Mouse (Mus musculus) adrenal gland, postnatal 4 days (tissue): ENCODE measurements around the gene Npsr1. TPM values are rescaled to one million over a fixed set of nuclear protein-coding genes. Genes with fewer than 3 reads are reported as not detected.

Experiments
- DNase-seq, 2 experiments: peaks; one replicate each; pipeline ENCODE4 v3.0.0; 2021 to 2022; ENCODE audit warnings: low spot score in 2 of 2, mixed read lengths in 2 of 2
- long read RNA-seq, 2 experiments: library from polyadenylated mRNA; stranded (forward); transcript quantifications; one replicate each; pipeline ENCODE4 v2.0.0; 2021
- total RNA-seq, 2 experiments: library from RNA; stranded (reverse); gene quantifications; 2 replicates each; pipeline ENCODE4 v1.2.3; 2021

Npsr1 gene
- not detected for total RNA-seq
- long read RNA-seq, experiment 1, result 0 reads
- long read RNA-seq, experiment 2, result 0 reads

DNA sequence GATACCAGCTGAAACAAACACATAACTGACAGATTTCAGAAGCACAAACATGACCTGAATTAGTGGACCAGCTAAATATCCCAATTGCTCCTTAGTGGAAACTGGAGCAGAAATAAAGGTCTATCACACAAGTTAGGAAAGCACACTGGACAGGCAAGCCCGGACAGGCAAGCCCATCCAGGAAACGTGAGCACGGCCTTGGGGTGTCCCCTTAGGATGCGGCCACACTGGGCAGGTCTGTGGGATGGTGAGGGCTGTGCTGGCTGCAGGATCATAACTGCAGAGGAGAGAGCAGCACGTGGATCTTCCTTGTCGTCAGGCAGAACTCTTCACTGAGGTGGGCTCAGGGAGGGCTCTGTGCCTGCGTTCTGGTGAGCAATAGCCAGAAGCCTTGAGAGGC, at the start of gene Npsr1:
Gene Npsr1, plus strand, starts transcription at position 301 of the 400 bp plus-strand sequence.
- no peak for DNase-seq

DNA sequence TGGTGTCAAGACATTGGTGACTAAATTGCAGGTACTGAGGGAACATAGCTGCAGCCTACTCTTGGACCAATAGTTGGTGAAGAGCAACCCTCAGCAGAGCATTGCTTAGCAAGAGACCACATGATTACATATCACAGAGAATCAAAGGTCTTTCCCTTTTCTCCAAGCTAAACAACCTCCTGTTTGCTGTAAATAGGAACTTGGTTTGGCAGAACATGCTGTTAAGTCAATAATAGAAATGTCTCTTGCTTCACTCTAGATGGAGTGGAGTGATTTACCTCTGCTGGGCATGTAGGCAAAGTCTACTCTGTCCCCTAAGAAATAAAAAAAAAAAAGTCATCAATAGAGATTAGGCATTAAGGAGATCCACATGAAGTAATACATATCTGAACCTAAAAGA, 46.3 kb upstream of the Npsr1 start:
- DNase-seq, result no peak

DNA sequence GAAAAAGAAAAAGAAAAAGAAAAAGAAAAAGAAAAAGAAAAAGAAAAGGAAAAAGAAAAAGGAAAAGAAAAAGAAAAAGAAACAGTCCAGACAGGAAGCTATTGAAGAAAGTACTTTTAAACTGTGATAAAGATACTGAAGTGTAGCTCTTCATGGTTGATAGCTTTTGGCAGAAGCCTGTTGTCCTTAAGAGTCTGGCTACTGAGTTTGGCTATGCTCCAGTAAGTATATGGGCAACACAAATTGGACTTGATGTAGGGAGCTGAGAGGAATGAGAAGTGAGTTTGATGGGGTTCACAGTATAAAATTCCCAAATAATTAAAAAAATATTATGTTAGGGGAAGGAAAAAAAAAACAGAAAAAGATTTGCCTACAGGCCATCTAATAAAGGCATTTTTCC, 34.5 kb upstream of the Npsr1 start:
- no peak for DNase-seq

DNA sequence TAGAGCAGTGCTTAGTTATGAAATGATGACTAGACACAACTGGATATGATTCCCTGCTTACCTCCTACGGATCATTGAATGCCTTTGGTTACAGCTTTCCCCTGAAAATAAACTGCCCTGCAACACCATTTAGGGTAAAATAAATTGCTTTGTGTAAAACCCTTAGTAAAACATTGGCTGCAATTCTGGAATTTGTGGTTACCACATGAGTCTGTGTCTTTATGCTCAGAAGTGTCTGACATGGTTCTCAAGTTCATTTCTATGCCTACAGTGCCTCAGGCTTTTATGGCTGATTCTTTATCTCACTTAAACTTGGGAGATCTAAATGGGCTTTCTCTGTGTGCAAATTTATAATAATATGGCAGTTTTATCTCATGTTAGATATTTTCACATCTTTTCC, 26.1 kb upstream of the Npsr1 start:
- no peak for DNase-seq

DNA sequence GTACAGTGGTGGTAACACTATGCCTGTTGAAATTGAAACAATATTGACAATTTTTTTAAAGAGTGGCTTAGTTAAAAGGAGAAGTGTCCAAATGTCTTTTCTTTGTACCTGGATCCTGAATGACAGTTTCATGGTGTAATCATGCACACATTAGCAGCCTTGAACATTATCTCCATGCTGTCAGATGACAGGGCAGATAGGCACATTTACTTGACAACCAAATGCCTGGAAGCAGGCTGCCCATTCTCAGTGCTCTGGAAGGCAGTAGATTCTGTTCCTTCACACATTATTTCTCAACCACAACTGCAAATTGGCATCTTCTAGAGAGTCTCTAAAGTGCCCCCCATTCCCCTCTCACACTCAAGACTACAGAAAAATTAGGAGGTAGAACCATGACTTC, 20.2 kb upstream of the Npsr1 start:
- no peak for DNase-seq

DNA sequence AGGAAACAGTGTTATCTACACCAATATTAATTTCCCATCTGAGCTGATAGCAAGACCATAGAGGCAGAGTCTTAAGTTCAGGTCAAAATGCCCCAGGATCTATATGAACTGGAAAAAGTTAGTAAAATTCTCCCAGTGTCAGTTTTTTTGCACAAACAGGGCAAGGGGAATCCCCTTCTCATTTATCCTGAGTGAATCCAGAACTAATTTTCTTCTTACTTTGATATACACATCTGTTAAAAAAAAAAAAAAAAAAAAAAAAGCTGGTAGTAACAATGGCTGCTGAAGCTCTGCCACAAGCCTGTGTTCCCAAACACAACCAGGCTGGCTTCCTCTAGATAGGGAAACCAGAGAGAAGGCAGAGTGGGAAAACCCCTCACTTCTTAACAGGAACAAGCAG, 5.9 kb upstream of the Npsr1 start:
- no peak for DNase-seq

DNA sequence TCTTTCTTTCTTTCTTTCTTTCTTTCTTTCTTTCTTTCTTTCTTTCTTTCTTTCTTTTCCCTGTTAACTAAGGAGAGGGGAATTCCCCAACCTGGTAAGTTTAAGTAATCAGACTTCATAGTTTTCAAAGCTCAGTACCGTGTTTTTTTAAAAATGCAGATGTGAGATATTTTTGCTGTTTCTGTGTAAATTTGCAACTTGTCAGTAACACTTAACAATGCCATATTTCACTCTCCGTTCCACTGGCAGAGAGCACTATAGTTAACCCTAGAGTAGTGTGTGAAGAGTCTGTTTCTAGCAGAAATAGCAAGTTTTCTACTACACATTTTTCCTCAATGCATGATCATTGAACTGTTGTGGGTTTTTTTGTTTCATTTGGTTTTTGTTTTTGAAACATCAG, 730 bp downstream of the Npsr1 start:
- no peak for DNase-seq

DNA sequence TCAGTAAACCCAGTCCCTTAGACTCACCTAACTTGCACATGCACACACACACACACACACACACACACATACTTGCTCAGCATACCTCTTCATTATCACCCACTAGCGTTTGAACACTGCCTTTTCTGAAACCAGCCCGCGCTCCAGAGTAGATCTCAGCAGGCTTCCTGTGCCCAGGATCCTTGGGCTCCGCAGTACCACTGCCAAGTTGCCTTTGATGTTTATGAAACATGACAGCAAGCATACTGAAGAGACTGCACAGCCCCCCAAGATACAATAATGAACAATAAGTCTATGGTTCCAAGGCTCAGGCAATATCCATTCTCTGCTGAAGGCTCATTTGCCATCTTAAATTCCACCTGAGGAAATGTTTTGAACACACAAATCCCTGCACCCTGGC, 1.8 kb downstream of the Npsr1 start:
- DNase-seq, result no peak

DNA sequence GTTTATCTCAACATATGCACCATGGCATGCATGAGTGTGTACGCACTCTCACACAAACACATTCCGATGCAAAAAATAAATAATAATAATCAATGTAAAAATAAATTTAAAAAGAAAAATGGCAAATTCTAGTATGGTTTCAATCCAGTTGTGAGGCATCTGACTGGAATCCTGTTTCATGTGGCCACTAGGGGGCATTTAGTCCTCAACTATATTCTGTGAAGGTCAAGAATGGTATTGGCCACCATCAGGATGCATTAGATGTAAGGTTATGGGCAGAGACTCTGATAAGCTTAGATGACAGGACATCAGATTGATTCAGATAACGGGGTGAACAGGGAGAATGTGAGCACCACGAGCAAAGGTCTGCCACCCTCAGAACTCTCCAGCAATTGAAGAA, 21.6 kb downstream of the Npsr1 start:
- no peak for DNase-seq

DNA sequence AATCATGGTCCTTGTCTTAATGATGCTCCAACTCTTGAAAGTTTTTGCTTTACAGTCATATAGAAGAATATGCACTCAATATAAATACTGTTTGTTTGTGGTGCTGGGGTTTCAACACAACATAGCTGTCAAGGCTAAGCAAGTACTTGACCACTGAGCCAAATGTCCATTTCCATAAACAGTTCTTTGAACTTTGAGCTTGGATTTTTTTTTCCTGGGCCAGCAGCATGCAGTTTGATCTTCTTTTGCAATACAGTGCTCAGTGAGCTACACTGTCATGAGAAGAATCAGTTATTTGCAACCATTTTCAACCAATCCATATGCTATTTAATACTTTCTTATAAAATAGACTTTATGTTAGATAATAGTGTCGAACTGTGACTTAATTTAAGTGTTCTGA, 35.3 kb downstream of the Npsr1 start:
- no peak for DNase-seq

DNA sequence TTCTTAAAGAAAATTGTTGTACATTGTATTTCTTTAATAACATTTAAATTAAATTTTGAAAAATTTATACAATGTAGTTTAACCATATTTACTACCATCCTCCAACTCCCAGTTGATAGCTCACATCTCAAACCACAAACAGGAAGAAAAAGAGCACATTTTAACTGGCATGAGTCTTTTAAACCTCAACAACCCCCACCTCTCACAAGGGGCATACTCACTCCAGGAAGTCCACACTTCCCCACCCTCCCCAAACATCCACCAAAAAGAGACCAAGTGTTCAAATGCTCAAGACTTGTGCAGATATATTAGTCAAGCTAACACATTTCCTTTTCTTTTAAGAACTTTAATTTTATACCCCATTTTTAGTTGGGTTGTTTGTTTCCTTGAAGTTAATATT, 38.6 kb downstream of the Npsr1 start:
- no peak for DNase-seq

DNA sequence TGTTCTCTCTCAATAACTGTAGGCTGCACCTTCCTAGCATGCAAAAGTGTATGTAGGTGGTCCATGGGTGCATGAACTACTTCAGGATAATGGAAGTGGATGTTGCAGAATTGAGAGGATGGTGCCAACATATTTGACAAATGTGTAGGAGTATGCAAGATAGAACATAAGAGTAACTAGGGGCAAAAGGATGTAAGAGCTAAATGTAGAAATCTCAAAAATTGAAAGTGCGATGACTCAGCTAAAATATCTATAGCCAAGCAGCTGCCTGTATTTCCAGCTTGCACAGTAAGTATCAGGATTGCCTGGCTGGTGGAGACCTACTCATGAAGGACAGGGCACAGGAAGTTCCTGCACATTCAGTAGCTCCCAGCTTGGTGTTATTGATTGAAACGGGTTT, 46.5 kb downstream of the Npsr1 start:
- no peak for DNase-seq

DNA sequence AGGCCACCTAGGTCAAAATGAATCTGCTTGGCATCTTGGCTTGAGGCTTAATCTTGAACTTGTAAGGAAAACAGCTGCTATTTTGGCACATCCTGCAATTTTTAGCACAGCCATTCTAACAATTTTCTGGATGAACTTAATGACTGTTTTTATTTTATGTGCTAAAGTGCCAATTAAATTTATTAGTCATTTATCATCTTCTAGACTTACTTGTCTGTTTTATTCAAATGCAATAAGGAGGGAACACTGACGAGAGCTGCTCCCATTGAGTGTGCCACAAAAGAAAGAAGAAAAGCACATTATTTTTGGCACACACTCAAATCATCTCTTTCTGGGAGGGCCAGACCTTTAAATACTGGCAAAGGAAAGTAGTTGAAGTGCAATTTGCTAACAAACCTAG, 59.4 kb downstream of the Npsr1 start:
- no peak for DNase-seq

DNA sequence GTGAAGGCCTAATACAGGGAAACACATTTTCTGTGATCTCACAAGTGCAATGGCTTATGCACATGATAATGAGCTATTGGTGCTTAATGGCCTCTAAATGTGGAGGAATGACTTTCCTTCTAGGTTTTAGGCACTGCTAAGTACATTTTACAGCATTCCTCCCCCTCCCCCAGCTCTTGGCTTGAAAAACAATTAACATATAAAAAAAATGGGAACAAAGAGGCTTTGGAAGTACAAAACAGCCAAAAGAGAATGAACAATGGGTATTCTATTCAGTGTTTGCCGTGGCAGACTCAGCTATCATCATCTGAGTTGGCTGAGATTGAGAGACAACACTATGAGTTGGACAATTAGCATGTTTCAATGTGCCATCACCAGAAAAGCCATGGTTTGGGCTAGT, 62.6 kb downstream of the Npsr1 start:
- DNase-seq, result no peak

DNA sequence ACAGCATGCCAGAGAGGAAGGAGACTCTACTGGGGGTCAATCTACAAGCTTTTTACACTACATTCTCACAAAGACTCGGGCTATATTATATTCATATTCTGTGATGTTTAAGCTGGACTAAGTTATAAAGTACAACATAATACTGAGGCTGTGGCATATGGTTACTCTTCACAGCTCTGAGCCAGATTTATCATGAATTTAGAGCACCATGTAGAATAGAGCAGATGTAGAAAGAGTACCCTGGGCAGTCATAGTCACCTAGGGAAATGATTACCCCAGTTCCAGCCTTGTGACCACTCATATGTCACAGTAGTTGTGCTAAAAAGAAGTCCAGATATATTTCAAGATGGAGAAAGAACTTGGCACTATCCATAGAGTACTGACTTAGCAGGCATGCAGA, 70.7 kb downstream of the Npsr1 start:
- DNase-seq, result no peak

DNA sequence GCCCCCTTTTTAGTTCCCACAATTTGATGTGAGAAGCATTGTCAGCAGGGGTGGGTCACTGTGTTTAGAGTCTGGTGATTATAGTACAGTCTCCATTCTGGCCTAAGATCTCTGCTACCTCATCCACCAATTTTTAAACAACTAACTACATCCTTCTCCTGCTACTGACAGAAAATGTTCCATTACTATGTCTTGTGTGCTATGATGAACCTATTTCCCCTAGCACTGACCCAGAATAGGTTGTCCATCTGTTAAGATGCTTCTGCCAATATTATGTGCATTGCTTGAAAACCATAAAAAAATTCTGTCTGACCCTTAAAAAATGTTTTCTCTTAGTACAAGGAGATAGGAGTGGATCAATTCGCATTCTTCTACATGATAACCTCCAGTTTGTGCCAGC, 72.9 kb downstream of the Npsr1 start:
- DNase-seq, result no peak

DNA sequence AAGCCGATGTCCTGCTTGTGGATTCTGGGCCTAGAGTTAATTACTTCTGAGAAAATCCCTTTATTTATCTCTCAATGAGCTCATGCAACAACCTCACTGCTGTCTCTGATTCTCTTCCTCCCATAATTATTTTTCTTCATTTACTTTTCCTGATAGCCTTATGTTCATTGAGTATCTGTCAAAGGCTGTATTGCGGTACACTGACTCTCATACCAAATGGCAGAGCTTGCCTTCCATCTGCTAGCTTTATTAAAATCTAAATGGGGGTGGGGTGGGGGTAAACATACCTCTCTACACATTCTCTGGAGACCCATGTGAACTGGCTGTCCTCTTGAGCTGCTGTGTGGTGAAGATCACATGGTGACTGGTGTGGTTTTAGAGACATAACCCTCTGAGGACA, 80.9 kb downstream of the Npsr1 start:
- DNase-seq, result no peak

DNA sequence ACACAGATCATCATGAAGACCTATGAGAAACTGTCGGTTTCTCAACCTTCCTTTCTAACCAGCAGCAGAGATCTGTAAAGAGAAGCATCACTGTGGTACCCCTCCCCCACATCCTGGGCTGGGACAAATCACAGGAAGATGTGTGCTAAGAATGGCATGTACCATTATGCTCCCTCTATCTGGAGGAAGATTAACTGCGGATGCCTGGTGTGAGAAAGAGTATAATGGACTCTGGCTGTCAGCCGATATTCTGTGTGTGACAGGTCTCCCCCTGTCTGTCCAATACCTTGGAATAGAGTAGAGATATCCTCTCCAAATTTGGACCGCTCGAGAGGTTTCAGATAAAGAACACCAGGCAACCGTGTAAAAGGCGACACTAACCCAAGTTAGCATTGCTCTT, 83.1 kb downstream of the Npsr1 start:
- no peak for DNase-seq

DNA sequence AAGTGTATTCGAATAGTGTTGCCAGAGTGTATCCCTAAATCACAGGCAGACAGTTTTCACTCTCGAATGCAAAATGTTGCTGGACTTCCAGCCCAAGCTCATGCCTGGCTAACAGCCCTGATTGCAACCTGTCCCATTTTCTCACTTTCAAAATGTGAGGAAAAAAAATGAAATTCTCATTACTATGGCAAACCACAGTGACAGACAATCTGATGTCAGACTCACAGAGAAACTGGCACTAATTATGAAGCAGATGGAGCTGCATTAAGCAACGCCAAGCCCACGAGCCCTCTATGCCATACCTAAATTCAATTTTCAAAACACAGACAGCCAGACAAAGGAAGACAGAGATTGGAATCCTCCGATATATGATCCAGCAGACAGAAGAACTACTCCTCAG, 88.5 kb downstream of the Npsr1 start:
- DNase-seq, result no peak

DNA sequence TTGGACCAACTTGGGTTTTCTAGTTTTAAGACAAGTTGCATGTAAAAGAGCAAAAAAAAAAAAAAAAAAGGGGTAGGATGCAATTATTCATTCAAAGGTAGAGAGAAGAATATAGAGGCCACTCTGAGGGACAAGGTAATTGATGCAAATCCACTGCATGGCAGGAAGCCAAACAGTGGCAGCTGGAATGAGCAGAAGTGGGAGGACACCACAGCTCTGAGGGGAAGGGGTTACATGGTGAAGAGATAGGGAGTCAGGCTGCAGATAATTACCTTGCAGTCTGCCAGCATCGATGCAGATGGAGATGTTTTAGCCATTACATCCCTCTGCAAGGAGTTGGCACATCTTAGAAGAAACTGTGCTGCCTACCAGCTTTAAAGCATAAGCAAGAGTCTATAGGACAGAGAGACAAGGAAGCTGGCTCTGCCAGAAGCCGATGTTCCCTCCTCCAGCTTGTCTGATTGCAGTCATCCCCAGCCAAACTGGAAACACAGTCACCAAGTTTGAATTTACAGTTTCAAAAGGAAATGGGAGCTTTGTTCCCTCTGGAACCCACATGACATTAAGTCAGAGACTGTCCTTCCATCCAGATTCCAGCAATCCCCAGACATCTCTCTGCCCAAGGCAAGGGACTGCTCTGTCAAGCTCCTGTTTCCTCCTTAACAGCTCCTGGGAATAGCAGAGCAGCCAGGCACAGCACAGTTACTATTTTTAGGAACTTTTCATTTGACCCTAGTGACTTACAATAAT, 91.9 kb downstream of the Npsr1 start:
- no peak for DNase-seq

DNA sequence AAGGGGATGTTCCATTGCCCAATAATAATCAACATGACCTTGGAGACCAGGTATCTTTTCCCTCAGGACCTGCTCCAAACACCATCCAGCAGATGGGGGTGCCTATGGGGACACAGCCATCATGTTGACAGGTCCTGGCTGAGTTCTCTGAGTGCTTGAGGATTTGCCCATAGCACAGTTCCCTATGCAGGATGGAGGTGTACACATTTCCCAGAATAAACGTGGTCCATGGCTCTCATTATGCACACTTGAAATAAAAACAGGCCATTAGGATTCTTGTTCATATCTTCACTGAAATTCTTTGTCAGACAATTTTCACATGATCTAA, 92.4 kb downstream of the Npsr1 start:
- no peak for DNase-seq

DNA sequence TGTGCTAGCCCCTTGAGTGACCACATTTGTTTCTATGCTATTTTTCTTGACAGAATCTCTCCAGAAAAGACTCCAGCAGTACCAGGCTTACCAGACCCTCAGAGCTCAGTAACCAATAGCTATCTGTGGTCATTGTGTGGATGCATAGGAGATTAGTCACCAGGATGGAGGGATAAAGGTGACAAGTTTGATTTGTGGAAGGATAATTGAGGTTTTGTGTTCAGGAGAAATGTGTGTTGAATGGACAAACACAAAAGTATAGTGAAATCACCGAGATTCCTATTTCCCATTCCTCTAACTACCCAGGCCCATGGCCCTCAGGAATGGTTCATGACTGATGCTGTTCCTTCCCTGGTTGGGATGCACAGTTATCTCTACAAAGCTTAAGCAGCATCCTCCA, 100.5 kb downstream of the Npsr1 start:
- DNase-seq, result no peak

DNA sequence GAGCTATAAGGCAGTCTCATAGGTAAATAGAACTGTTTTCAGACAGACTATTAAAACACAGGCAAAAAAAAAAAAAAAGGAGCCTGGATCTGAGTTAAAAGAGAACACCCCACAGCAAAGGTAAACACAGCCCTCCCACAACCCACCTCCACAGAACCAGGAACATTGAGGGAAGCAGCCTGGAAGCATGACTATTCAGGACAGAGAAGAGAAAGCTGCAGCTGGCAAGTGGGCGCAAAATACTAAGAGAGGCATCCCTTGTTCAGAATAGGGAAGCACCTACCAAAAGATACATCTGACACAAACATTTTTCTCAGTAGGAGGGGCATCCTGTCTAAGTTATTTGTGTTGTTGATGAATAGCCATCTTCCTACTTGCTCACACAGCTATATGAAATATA, 113.8 kb downstream of the Npsr1 start:
- DNase-seq, result no peak

DNA sequence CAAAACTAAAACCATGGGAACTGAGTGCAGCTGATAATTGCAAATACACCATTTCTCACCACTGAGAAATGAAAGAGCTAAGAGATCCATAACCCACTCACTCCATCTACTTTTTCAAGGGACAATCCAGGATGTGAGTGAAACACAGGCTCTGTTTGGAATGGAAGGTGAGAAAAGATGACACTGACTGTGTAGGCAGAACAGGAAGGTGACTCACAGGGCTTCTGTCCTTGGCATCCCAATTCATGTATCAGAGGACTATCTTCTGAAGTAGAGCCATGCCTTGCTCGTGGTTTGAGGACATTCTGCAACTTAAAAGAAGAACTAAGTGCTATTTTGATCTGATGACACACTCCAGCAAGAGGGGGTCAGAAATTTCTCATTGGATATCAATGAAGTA, 119.9 kb downstream of the Npsr1 start:
- no peak for DNase-seq
